Mouse (Mus musculus): Measurements from ENCODE around the gene Ppp1r12c.

Ppp1r12c gene

DNA sequence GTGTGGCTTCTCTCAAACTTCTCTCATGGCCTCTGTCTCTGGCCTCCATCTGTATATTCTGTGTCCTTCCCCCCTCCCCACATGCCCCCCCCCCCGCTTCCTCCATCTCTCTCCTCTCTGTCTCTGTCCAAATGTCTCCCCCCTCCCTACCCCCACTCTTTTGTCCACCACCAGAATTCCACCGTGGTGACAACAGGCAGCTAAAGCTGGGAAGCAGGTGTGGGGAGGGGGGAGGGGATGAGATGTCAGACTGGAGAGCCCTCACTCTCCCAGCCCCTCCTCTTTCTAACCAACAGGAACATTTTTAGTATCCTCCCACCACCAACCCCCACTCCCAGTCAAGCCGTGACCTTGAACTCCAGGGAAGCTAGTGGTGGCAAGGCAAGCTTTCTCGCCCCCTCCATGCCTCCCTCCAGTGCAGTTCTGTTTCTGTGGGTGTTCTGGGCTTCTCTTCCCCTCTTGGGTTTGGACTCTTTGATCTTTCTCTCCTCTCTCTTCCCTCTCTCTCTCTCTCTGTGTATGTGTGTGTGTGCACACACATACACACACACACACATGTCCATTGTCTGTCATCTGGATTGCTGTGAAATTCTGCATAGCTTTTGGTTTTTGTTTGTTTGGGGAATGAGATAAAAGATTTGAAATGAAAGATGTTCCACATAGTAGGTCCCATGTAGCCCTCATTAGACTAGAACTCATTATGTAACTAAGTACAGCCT, 15.0 kb upstream of the Ppp1r12c start, which contains the start of gene Tnnt1:
Gene Tnnt1, minus strand, starts transcription at position 51 of the 719 bp plus-strand sequence.
- no peak for DNase-seq (ENCODE audit: low spot score in 2 of 2)

DNA sequence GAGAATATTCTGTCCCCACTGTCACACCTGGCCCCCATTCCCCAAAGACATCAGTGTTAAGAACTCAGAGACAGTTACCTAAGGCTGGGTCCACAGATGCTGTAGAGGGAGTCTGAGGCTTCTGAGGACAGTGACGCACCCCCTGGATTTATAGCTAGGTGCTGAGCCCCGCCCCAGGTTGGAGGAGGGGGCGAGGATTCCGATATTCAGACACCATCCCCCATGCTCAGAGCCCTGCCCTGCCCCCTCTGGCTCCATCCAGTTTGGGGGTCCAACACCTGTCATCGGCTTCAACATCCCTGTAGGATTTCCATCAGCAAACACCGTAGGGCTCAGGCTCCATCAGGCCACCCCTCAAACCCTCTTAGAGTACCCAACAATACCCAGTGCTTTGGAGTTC, 14.4 kb upstream of the Ppp1r12c start:
- no peak for DNase-seq (ENCODE audit: low spot score in 2 of 2)

DNA sequence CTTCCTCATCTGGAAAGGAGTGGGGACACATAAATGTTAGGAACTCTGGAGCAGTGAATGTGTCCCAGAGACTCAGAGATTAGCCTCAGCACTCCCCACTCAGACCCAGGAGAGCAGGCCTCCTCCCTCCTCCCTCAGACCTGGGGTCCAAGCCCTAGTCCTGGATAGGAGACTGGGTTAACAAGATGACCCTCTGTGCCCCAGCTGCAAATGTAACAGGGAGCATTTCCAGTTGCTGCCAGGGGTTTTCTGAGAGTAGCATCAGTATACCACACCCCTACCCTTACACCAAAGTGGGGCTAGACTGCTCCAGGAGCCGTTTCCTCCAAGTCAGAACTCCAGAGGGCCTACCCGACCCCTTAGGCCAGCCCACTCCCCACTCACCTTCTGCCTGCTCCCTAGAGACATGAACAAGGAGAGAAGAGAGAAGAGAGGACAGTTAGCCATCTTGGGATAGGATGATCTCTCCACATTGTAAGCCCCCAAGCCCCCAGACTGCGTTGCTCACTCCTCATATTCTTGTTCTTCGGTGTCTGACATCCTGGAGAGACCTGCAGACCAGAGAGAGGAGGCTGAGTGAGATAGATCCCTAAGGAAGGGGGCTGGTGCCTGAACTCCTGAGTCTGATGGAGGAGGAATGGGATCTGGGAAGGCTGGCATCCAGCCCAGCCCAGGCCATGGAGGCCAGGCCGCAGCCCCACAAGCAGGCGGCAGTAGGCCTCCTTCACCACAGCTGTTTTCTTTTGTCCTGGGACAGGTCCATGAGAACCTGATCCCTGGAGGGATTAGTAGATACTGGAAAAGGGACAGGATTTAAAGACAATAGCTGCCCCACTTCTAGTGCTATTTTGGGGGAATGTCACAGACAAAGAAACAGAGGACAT, 12.6 kb upstream of the Ppp1r12c start:
- no peak for DNase-seq (ENCODE audit: low spot score in 2 of 2)

DNA sequence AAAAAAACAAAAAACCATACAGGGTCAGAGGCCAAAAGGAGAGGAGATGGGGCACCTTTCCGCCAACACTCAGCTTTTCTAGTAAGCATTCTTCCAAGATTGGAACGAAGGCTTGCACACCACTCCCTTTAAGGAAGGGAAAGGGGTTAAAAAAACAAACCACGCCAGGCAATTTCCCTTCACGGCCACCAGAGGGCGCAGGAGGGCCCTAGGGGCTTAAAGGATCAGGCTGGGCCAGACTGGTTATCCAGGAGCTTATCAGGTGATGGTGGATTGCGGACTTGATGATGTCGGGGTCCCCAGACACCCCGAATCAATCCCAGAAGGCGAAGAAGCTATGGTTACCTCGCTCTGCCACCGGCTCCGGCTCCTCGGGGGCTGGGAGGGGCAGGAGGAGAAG, 11.8 kb upstream of the Ppp1r12c start:
- DNase-seq (ENCODE audit: low spot score in 2 of 2), result peak; percentile 41 to 82

- no peak for DNase-seq (ENCODE audit: low spot score in 2 of 2)
Measured at GRCm38 (mm10) chr7:4511489-4512224, 10.2 kb upstream of the Ppp1r12c start.

DNA sequence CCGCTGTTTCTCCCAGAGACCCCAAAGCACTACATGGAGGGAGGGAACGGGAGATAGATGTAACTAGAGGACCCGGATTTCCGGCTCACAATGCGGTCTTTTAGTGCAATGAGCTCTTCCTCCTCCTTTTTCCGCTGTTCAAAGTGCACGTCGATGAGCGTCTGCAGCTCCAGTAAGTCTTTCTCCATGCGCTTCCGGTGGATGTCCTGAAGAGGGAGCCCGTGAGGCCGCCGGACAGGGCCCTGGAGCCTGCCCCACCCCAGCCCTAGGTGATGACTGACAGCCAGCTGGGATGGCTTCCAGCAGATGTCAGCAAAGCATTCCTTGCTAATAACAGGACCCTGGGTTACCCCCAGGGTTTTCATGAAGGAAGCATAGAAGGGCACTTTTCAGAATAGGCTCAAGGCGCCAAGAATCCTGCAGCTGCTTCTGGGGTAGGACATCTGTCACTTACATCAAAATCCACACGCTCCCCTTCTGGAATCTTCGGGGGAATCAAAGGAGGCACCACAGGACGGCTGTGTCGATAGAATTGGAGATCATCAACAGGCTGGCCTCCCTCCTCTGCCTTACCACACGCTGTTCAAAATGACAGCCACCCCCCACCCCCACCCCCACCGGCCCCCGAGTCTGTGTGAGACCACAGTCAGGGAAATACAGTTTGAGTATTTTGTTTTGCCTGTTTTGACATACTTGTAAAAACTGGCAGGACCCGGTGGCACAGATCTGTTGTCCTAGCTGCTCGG, 8.6 kb upstream of the Ppp1r12c start:
- DNase-seq (ENCODE audit: low spot score in 2 of 2), result peak; percentile 76 to 90

GRCm38 (mm10) chr7:4508739-4509116, 7.2 kb upstream of the Ppp1r12c start:
- no peak for DNase-seq (ENCODE audit: low spot score in 2 of 2)

GRCm38 (mm10) chr7:4508062-4508738, 6.7 kb upstream of the Ppp1r12c start:
- no peak for DNase-seq (ENCODE audit: low spot score in 2 of 2)

DNA sequence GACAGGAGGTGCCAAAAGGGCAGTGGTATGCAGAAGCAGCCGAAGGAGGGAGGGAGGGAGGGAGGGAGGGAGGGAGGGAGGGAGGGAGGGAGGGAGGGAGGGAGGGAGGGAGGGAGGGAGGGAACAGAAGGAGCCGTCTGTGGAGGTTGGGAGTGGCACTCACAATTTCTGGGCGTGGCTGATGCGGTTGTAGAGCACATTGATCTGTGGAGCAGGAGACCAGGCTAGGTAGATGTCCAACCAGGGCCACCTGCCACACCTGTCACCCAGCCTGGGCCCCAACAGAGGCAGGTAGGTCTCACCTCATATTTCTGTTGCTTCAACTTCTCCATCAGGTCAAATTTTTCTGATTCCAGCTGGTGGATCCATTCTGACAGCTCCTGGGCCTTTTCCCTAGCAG, 5.7 kb upstream of the Ppp1r12c start:
- no peak for DNase-seq (ENCODE audit: low spot score in 2 of 2)

GRCm38 (mm10) chr7:4504646-4505435, 3.4 kb upstream of the Ppp1r12c start:
- no peak for DNase-seq (ENCODE audit: low spot score in 2 of 2)

- DNase-seq (ENCODE audit: low spot score in 2 of 2), result no peak
Measured at GRCm38 (mm10) chr7:4503858-4504257, 2.4 kb upstream of the Ppp1r12c start.

- DNase-seq (ENCODE audit: low spot score in 2 of 2), result no peak
Measured at GRCm38 (mm10) chr7:4503100-4503499, 1.6 kb upstream of the Ppp1r12c start.

GRCm38 (mm10) chr7:4502421-4503090, 1.1 kb upstream of the Ppp1r12c start:
- DNase-seq (ENCODE audit: low spot score in 2 of 2), result no peak

DNA sequence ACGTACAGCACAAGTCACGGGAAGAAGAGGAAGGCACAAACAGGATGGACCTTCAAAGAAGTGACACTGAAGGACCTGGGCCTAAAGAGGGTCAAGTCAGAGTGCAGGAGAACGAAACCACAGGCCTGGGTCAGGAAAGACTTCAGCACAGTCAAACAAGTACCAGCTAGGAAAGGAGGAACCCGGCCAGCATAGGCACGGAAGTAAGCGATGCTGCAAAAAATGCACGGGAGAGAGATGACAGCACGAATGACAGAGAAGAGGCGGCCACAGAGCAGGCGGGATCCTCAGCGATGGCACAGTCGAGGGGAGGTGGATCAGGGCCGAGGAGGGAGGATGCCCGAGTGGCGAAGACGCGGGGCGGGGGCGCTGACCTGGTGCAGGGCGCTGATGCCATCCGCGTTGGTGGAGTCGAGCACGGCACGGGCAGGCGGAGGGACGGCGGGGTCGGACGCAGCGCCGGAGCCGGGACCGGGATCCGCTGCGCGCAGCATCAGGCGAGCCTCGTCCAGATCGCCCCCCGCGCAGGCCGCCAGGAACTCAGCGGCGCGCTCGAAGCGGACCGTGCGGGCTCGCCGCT, 498 bp downstream of the Ppp1r12c start:
- peak; percentile 66 to 84 for DNase-seq (ENCODE audit: low spot score in 2 of 2)

DNA sequence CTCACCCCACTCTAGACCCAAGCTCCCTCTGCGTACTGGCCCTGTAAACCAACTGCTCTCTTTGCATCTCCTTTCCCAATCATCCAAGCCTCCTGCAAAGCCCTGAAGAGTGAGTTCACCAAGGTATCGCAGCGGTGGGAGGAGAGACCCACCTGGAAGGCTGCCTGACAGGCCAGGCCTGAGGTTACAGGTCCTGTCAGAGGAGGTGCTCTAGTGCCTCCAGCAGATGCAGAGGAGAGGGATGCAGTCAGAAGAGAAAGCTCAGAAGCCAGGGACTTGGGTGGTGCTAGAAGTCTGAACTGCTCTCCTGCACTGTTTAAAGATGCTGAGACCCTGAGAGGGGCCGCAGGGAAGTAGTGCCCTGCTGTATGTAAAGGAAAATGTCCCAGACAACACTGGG, 2.4 kb downstream of the Ppp1r12c start:
- DNase-seq (ENCODE audit: low spot score in 2 of 2), result no peak

DNA sequence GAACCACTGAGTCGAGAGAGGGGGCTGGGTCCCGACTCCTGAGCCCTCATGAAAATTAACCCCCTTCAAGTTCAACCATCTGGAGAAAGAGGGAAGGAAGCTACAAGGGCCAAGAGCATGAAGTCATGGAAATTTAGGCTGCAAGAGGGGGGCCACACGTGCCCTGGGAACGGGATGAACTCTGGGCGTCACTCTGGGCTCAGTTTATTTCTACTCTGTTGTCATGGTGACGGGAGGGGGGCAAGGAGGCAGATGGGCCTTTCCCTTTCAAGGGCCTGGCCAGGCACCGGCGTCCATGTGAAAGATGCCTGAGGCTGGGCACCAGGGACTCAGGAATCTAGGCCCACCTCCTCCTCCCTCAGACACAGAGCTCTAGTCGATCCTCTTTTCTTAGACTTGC, 3.2 kb downstream of the Ppp1r12c start:
- no peak for DNase-seq (ENCODE audit: low spot score in 2 of 2)

- DNase-seq (ENCODE audit: low spot score in 2 of 2), result no peak
Measured at GRCm38 (mm10) chr7:4497271-4497903, 4.1 kb downstream of the Ppp1r12c start.

DNA sequence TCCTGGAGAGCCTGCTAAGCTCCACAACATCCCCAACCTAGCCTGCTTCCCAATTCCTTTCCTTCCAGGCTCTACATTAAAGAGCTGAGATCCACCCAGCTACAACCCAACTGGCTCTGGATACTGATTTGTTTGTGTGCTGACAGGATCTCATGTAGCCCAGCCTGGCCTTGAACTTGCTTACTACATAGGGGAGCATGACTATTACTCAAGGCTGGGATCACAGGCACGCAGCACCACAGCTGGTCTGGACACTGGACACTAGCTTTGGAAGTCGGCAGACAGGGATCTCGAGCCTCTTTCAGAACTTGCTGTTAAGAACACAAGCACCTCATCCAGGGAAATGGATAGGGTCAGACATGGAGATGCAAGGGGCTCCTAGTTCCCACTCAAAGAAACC, 5.0 kb downstream of the Ppp1r12c start:
- DNase-seq (ENCODE audit: low spot score in 2 of 2), result no peak

- no peak for DNase-seq (ENCODE audit: low spot score in 2 of 2)
Measured at GRCm38 (mm10) chr7:4493991-4494390, 7.5 kb downstream of the Ppp1r12c start.
